Mouse (Mus musculus): ENCODE results near the gene Apeh. TPM values are rescaled to one million over a fixed set of nuclear protein-coding genes. Genes with fewer than 3 reads are reported as not detected.

The Apeh gene
- polyA plus RNA-seq, 3 experiments from 2014 or later, result 35.3 to 52.6 (median 45.0) TPM

GRCm38 (mm10) chr9:108049561-108050251, 44.7 kb downstream of the Apeh start:
- ATAC-seq, result peak; percentile 3

DNA sequence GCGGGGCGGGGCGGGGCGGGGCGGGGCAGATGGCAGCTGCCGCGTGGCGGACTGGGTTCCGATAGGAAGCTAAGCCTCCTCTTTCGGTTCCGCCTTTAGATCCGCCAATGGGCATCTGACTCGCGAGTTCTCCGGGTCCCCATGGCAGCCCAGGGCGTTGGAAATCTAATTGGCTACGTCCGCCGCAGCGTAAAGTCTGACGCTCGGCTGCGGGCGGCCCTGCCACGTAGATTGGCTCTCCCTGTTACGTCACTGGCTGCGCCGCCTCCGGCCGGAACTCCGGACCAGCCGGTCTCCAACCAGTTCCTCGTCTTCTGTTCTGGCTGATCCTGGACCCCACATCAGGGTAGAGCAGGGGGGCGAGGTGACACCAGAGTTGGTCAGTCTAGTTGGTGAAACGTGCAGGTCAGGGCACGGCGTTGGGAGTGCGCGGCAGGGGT, 45.4 kb downstream of the Apeh start, which contains the start of gene Gmppb:
TSS of gene Gmppb (plus strand) at position 227 of the 440 bp plus-strand sequence.
- peak; percentile 92 for ATAC-seq

GRCm38 (mm10) chr9:108048566-108048955, 45.8 kb downstream of the Apeh start:
- no peak for ATAC-seq

GRCm38 (mm10) chr9:108047601-108048565, 46.5 kb downstream of the Apeh start:
- no peak for ATAC-seq

DNA sequence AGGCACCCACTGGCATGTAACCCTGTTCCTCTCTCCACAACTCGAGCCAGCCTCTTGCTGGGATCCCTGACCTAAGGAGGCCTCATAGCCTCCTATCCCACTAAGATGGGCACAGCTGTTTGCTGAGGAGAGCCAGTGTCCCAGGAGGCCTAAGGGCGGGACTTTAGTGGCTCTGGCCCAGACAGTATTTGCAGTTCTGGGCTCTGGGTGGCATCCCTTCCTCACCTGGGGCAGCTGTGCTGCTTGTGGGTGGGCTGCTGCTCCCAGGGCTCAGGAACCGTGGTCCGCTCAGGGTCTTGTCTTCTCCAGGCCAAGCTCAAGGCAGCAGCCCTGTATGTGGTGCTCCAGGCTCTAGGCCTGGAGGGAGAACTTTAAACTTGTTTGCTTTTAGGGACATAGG, 47.8 kb downstream of the Apeh start:
- ATAC-seq, result no peak

DNA sequence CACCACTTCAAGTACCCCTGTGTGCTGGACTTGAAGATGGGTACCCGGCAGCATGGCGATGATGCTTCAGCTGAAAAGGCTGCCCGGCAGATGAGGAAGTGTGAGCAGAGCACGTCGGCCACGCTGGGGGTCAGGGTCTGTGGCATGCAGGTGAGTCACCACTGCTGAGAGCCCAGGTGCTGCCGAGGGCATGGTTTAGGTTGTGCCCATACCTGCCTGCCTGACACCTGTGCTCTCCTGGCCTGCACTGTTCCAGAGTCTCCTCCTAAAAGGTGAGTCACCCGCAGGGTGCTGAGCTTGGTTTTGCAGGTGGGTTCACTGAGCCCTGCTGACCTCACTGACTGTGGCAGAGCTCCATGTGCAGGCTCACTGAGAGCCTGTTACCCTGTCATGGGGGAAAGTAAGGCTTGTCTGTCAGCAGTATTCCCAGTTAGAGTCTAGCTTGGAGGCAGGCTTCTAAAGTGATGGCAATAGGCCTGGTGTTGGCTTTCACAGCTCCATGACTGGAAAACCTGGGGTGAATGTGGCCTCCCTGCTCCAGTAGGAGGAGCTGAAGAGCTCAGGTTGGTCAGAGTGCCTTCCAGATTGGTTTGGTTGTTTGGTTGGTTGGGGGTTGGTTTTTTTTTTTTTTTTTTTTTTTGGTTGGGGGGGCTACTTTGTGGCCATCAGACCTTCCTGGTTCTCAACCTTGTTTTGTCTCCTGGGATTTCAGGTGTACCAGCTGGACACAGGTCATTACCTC, 49.5 kb downstream of the Apeh start:
- no peak for ATAC-seq

Other genes with a start within 250 kb of the Apeh start
- gene Rbm6, start 221.4 kb downstream of the Apeh start, polyA plus RNA-seq (2017; shearing (Covaris generic)), result 100 to 1,000 TPM in 2 of 3 experiments, 10 to 100 TPM in 1; 74.5 to 126 (median 101) TPM
- gene Mon1a, start 206.5 kb downstream of the Apeh start, polyA plus RNA-seq (2017; shearing (Covaris generic)), result 10 to 100 TPM; 10.2 to 11.9 (median 10.6) TPM
- gene Mst1r, start 187.7 kb downstream of the Apeh start, polyA plus RNA-seq (2017; shearing (Covaris generic)), result under 1 TPM in 1 of 3 experiments, not detected in 2; 0.07 TPM
- gene Actl11, start 166.1 kb downstream of the Apeh start, polyA plus RNA-seq (2017; shearing (Covaris generic)), result not detected
- not detected for gene Camkv, start 158.9 kb downstream of the Apeh start, polyA plus RNA-seq (2017; shearing (Covaris generic))
- 10 to 100 TPM in 1 of 3 experiments, 1 to 10 TPM in 2; 2.7 to 11.6 (median 8.2) TPM for gene Traip, start 144.5 kb downstream of the Apeh start, polyA plus RNA-seq (2017; shearing (Covaris generic))
- 100 to 1,000 TPM; 120 to 204 (median 167) TPM for gene Uba7, start 119.1 kb downstream of the Apeh start, polyA plus RNA-seq (2017; shearing (Covaris generic))
- gene Gm20661, start 111.5 kb downstream of the Apeh start, polyA plus RNA-seq (2017; shearing (Covaris generic)), result not detected
- under 1 TPM; 0.35 to 0.89 (median 0.82) TPM for gene Inka1, start 108.7 kb downstream of the Apeh start, polyA plus RNA-seq (2017; shearing (Covaris generic))
- gene Cdhr4, start 102.1 kb downstream of the Apeh start, polyA plus RNA-seq (2017; shearing (Covaris generic)), result under 1 TPM in 1 of 3 experiments, not detected in 2; 0.73 TPM
- gene Gm20662, start 98.3 kb downstream of the Apeh start, polyA plus RNA-seq (2017; shearing (Covaris generic)), result not detected
- 10 to 100 TPM; 20.8 to 95.9 (median 58.2) TPM for gene Ip6k1, start 92.1 kb downstream of the Apeh start, polyA plus RNA-seq (2017; shearing (Covaris generic))
- 10 to 100 TPM; 15.2 to 19.6 (median 18.4) TPM for gene Gmppb, start 45.4 kb downstream of the Apeh start, polyA plus RNA-seq (2017; shearing (Covaris generic))
- 1 to 10 TPM in 2 of 3 experiments, under 1 TPM in 1; 0.69 to 3.9 (median 1.9) TPM for gene Amigo3, start 41.4 kb downstream of the Apeh start, polyA plus RNA-seq (2017; shearing (Covaris generic))
- gene Mst1, start 14.2 kb downstream of the Apeh start, polyA plus RNA-seq (2017; shearing (Covaris generic)), result under 1 TPM in 2 of 3 experiments, not detected in 1; 0.67 to 0.87 TPM
- 10 to 100 TPM; 36.0 to 83.5 (median 66.3) TPM for gene Rnf123, start 11.3 kb downstream of the Apeh start, polyA plus RNA-seq (2017; shearing (Covaris generic))
- gene Bsn, start 95.8 kb upstream of the Apeh start, polyA plus RNA-seq (2017; shearing (Covaris generic)), result under 1 TPM; 0.09 to 0.59 (median 0.38) TPM
- 1 to 10 TPM; 1.6 to 3.2 (median 2.2) TPM for gene Dag1, start 169.4 kb upstream of the Apeh start, polyA plus RNA-seq (2017; shearing (Covaris generic))
- 1 to 10 TPM; 1.2 to 2.6 (median 1.6) TPM for gene Nicn1, start 195.8 kb upstream of the Apeh start, polyA plus RNA-seq (2017; shearing (Covaris generic))
- gene Amt, start 202.2 kb upstream of the Apeh start, polyA plus RNA-seq (2017; shearing (Covaris generic)), result 1 to 10 TPM in 2 of 3 experiments, under 1 TPM in 1; 0.18 to 1.3 (median 1.1) TPM
- 100 to 1,000 TPM; 323 to 459 (median 386) TPM for gene Rhoa, start 211.5 kb upstream of the Apeh start, polyA plus RNA-seq (2017; shearing (Covaris generic))
- 10 to 100 TPM in 2 of 3 experiments, 1 to 10 TPM in 1; 9.6 to 17.6 (median 14.8) TPM for gene Tcta, start 211.6 kb upstream of the Apeh start, polyA plus RNA-seq (2017; shearing (Covaris generic))
- 100 to 1,000 TPM; 489 to 506 (median 494) TPM for gene Gpx1, start 244.3 kb upstream of the Apeh start, polyA plus RNA-seq (2017; shearing (Covaris generic))